Mouse (Mus musculus): ENCODE results near the gene Gsc2. TPM values are rescaled to one million over a fixed set of nuclear protein-coding genes. Genes with fewer than 3 reads are reported as not detected.

Gsc2 gene
- polyA plus RNA-seq, 1 experiment from 2014 or later: not detected

Other genes with a start within 250 kb of the Gsc2 start
- 43.2 and 44.2 TPM in 2 replicates for gene Med15, start 182.2 kb downstream of the Gsc2 start, polyA plus RNA-seq (2016; fragmentation: Nextera tagmentation; extraction: Ambion mirVana)
- gene Klhl22, start 155.4 kb downstream of the Gsc2 start, polyA plus RNA-seq (2016; fragmentation: Nextera tagmentation; extraction: Ambion mirVana): 87.7 and 88.5 TPM in 2 replicates
- gene Scarf2, start 117.8 kb downstream of the Gsc2 start, polyA plus RNA-seq (2016; fragmentation: Nextera tagmentation; extraction: Ambion mirVana): 41.0 and 46.3 TPM in 2 replicates
- 0.27 and 0.56 TPM in 2 replicates for gene B830017H08Rik, start 81.9 kb downstream of the Gsc2 start, polyA plus RNA-seq (2016; fragmentation: Nextera tagmentation; extraction: Ambion mirVana)
- 2.9 and 3.6 TPM in 2 replicates for gene Car15, start 76.7 kb downstream of the Gsc2 start, polyA plus RNA-seq (2016; fragmentation: Nextera tagmentation; extraction: Ambion mirVana)
- 0.31 and 0.36 TPM in 2 replicates for gene Gm20518, start 23.4 kb downstream of the Gsc2 start, polyA plus RNA-seq (2016; fragmentation: Nextera tagmentation; extraction: Ambion mirVana)
- gene Tssk1, start 20.8 kb downstream of the Gsc2 start, polyA plus RNA-seq (2016; fragmentation: Nextera tagmentation; extraction: Ambion mirVana): not detected in 2 replicates
- 102 and 105 TPM in 2 replicates for gene Dgcr2, start 16.5 kb downstream of the Gsc2 start, polyA plus RNA-seq (2016; fragmentation: Nextera tagmentation; extraction: Ambion mirVana)
- gene Tssk2, start 16.4 kb downstream of the Gsc2 start, polyA plus RNA-seq (2016; fragmentation: Nextera tagmentation; extraction: Ambion mirVana): not detected in 2 replicates
- gene Ess2, start 3.7 kb downstream of the Gsc2 start, polyA plus RNA-seq (2016; fragmentation: Nextera tagmentation; extraction: Ambion mirVana): 50.6 and 54.7 TPM in 2 replicates
- 79.5 and 83.0 TPM in 2 replicates for gene Slc25a1, start 13.2 kb upstream of the Gsc2 start, polyA plus RNA-seq (2016; fragmentation: Nextera tagmentation; extraction: Ambion mirVana)
- gene Vpreb2, start 65.4 kb upstream of the Gsc2 start, polyA plus RNA-seq (2016; fragmentation: Nextera tagmentation; extraction: Ambion mirVana): not detected in 2 replicates
- 134 and 135 TPM in 2 replicates for gene Dgcr6, start 137.8 kb upstream of the Gsc2 start, polyA plus RNA-seq (2016; fragmentation: Nextera tagmentation; extraction: Ambion mirVana)
- gene Prodh, start 175.1 kb upstream of the Gsc2 start, polyA plus RNA-seq (2016; fragmentation: Nextera tagmentation; extraction: Ambion mirVana): 13.1 and 13.8 TPM in 2 replicates
- 8.3 and 9.9 TPM in 2 replicates for gene Rtn4r, start 212.6 kb upstream of the Gsc2 start, polyA plus RNA-seq (2016; fragmentation: Nextera tagmentation; extraction: Ambion mirVana)

Measured in limb, embryonic 12.5 days (tissue).